Mouse (Mus musculus) liver, embryonic 16.5 days (tissue): Measurements from ENCODE around the gene Atp10a. TPM values are rescaled to one million over a fixed set of nuclear protein-coding genes. Genes with fewer than 3 reads are reported as not detected.

Experiments
- ATAC-seq: fragments of 200-750 bp; cut with Nextera tagmentation; 2 replicates; pipeline ENCODE4 v1.8.0; 2017; ENCODE audit warnings: low read depth, mild to moderate bottlenecking, moderate number of reproducible peaks, moderate library complexity
- H3K27ac ChIP-seq: fragments of 300-500 bp; sonication (generic); 2 replicates; pipeline ENCODE4 v1.5.1; 2014; ENCODE audit warnings: mild to moderate bottlenecking, low read length
- H3K27me3 ChIP-seq: fragments of 300-500 bp; sonication (generic); 2 replicates; pipeline ENCODE4 v1.6.1; 2014; ENCODE audit warnings: low read depth, low read length, mixed read lengths; ENCODE audit not compliant: control insufficient read depth, insufficient read depth
- H3K36me3 ChIP-seq: fragments of 300-500 bp; sonication (generic); 2 replicates; pipeline ENCODE4 v1.6.1; 2014; ENCODE audit warnings: mild to moderate bottlenecking; ENCODE audit not compliant: control insufficient read depth, insufficient read depth
- H3K4me1 ChIP-seq: fragments of 300-500 bp; sonication (generic); 2 replicates; pipeline ENCODE4 v1.6.1; 2014; ENCODE audit warnings: low read depth, low read length, mixed read lengths; ENCODE audit not compliant: control insufficient read depth
- H3K4me2 ChIP-seq: fragments of 300-500 bp; sonication (generic); 2 replicates; pipeline ENCODE4 v1.6.1; 2014; ENCODE audit warnings: low read depth, low read length, mixed read lengths
- H3K4me3 ChIP-seq: fragments of 300-500 bp; sonication (generic); 2 replicates; pipeline ENCODE4 v1.5.1; 2014; ENCODE audit warnings: low read depth, mild to moderate bottlenecking, low read length
- H3K9ac ChIP-seq: fragments of 300-500 bp; sonication (generic); 2 replicates; pipeline ENCODE4 v1.6.1; 2014; ENCODE audit warnings: low read depth, low read length
- H3K9me3 ChIP-seq: fragments of 300-500 bp; sonication (generic); replicated peaks from 2 replicates; pipeline ENCODE4 v1.6.1; 2016; ENCODE audit warnings: low read length; ENCODE audit not compliant: control insufficient read depth
- WGBS: fragments of 180-500 bp; shearing (Covaris S2); extraction: QIAGEN DNeasy Blood & Tissue Kit; methylation state at CpG from one replicate; pipeline ENCODE4 v1.1.7; 2014; ENCODE audit not compliant: insufficient replicate concordance; 5-methylcytosine and 5-hydroxymethylcytosine counted together
- polyA plus RNA-seq: library from polyadenylated mRNA; unstranded; fragments of >200 nt; fragmentation: Nextera tagmentation; extraction: Ambion mirVana; gene quantifications from 2 replicates; pipeline ENCODE4 v1.2.1, GENCODE M21; 2015

Atp10a gene
- polyA plus RNA-seq, 1 experiment from 2014 or later: 0.52 TPM

- no peak overlapping the region for H3K4me2 ChIP-seq
- H3K36me3 ChIP-seq: no peaks in the 10 kb centered on the region
- ATAC-seq: no peak
- H3K4me3 ChIP-seq: no peak overlapping the region
- WGBS: 58% methylated on average over 4 of the region's 4 CpGs
- H3K9ac ChIP-seq: no peak overlapping the region
- H3K27me3 ChIP-seq: no peaks in the 10 kb centered on the region
- H3K9me3 ChIP-seq: no peaks in the 10 kb centered on the region
- H3K27ac ChIP-seq: no peak overlapping the region
- H3K4me1 ChIP-seq: no peaks in the 10 kb centered on the region
Observed at GRCm38 (mm10) chr7:58866865-58867614, 211.1 kb downstream of the Atp10a start.

GRCm38 (mm10) chr7:58870661-58871060 is 214.7 kb downstream of the Atp10a start:
- no peaks in the 10 kb centered on the region for H3K27me3 ChIP-seq
- H3K4me1 ChIP-seq: no peaks in the 10 kb centered on the region
- H3K36me3 ChIP-seq: no peaks in the 10 kb centered on the region
- H3K27ac ChIP-seq: no peak overlapping the region
- H3K9me3 ChIP-seq: no peaks in the 10 kb centered on the region
- H3K4me3 ChIP-seq: no peak overlapping the region
- no peak for ATAC-seq
- no peak overlapping the region for H3K9ac ChIP-seq
- 43% methylated on average over 1 of the region's 1 CpGs for whole genome bisulfite sequencing
- no peak overlapping the region for H3K4me2 ChIP-seq

DNA sequence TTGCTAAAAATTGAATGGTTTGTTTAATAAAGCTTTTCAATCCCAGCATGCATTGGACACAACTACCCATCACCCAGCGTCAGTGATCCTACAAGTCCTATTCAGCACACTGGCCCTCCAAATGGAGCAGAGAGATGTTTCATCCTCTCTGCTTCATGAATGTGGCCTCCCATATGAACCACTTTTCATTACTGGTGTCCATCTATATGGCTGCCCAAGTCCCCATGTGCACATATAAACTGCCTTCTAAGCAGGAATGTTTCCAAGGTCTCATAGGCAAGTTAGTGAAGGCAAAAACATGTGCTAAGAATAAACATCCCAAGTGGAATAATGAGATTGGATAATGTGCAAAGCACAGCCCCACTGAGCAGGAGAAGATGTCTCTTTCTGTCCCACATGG is 217.7 kb downstream of the Atp10a start:
- 67% methylated on average over 1 of the region's 1 CpGs for WGBS
- Histone ChIP-seq H3K9ac (no peak overlapping the region), H3K27me3 (no peaks in the 10 kb centered on the region), H3K4me2 (no peak overlapping the region), H3K36me3 (no peaks in the 10 kb centered on the region), H3K4me1 (no peaks in the 10 kb centered on the region), H3K4me3 (no peak overlapping the region), H3K9me3 (no peaks in the 10 kb centered on the region), H3K27ac (no peak overlapping the region)
- ATAC-seq: no peak
